Mouse (Mus musculus) liver, embryonic 11.5 days (tissue): ENCODE measurements around the gene Gm44965. TPM values are rescaled to one million over a fixed set of nuclear protein-coding genes. Genes with fewer than 3 reads are reported as not detected.
A peak's percentile ranks its signal among the peaks of the same experiment; 100 is the strongest.

Experiments used
- ATAC-seq: fragments of 200-750 bp; cut with Nextera tagmentation; replicated peaks from 2 replicates; pipeline ENCODE4 v1.8.0; 2017; ENCODE audit warnings: moderate number of reproducible peaks, mild to moderate bottlenecking, moderate TSS enrichment, moderate library complexity; ENCODE audit not compliant: low FRiP score
- DNase-seq: peaks from one replicate; pipeline ENCODE4 v3.0.0-alpha.2; 2017; ENCODE audit warnings: low spot score
- H3K27ac ChIP-seq: fragments of 300-500 bp; sonication (generic); 2 replicates; pipeline ENCODE4 v1.5.1; 2014; ENCODE audit warnings: mild to moderate bottlenecking, low read depth, low read length, control low read depth
- H3K27me3 ChIP-seq: fragments of 300-500 bp; sonication (generic); replicated peaks from 2 replicates; pipeline ENCODE4 v1.6.1; 2014; ENCODE audit warnings: low read length, mixed read lengths; ENCODE audit not compliant: control insufficient read depth, insufficient read depth
- H3K36me3 ChIP-seq: fragments of 300-500 bp; sonication (generic); 2 replicates; pipeline ENCODE4 v1.6.1; 2014; ENCODE audit warnings: mild to moderate bottlenecking, low read length, moderate library complexity, mixed read lengths; ENCODE audit not compliant: control insufficient read depth, insufficient read depth
- H3K4me1 ChIP-seq: fragments of 300-500 bp; sonication (generic); replicated peaks from 2 replicates; pipeline ENCODE4 v1.6.1; 2014; ENCODE audit warnings: low read length, mixed read lengths; ENCODE audit not compliant: control insufficient read depth, insufficient read depth
- H3K4me2 ChIP-seq: fragments of 300-500 bp; sonication (generic); 2 replicates; pipeline ENCODE4 v1.6.1; 2014; ENCODE audit warnings: mild to moderate bottlenecking, control low read depth, moderate library complexity
- H3K4me3 ChIP-seq: fragments of 300-500 bp; sonication (generic); 2 replicates; pipeline ENCODE4 v1.5.1; 2014; ENCODE audit warnings: low read depth, low read length, control low read depth
- H3K9ac ChIP-seq: fragments of 300-500 bp; sonication (generic); 2 replicates; pipeline ENCODE4 v1.6.1; 2014; ENCODE audit warnings: low read depth, low read length, control low read depth
- H3K9me3 ChIP-seq: fragments of 300-500 bp; sonication (generic); 2 replicates; pipeline ENCODE4 v1.6.1; 2016; ENCODE audit warnings: low read length, inconsistent platforms, mixed read lengths; ENCODE audit not compliant: control insufficient read depth
- WGBS: fragments of 180-500 bp; shearing (Covaris S2); extraction: QIAGEN DNeasy Blood & Tissue Kit; methylation state at CpG from one replicate; pipeline ENCODE4 v1.1.7; 2014; 5-methylcytosine and 5-hydroxymethylcytosine counted together
- polyA plus RNA-seq: library from polyadenylated mRNA; unstranded; fragments of >200 nt; fragmentation: Nextera tagmentation; extraction: Ambion mirVana; gene quantifications from 2 replicates; pipeline ENCODE4 v1.2.1, GENCODE M21; 2014

Gene Gm44965
- polyA plus RNA-seq, 1 experiment from 2014 or later = not detected

GRCm38 (mm10) chr6:48555104-48555890 is 38.4 kb upstream of the Gm44965 start:
- ATAC-seq (peak; percentile 64), DNase-seq (peak; percentile 40)
- peak overlapping the region; percentile 68; the same call in 1 of the 2 replicates for H3K27ac ChIP-seq
- peak overlapping the region; percentile 64 for H3K9ac ChIP-seq
- H3K4me3 ChIP-seq = peak overlapping the region; percentile 43
- H3K36me3 ChIP-seq = no peaks in the 10 kb centered on the region
- H3K9me3 ChIP-seq = no peaks in the 10 kb centered on the region
- no peaks in the 10 kb centered on the region for H3K27me3 ChIP-seq
- H3K4me1 ChIP-seq = peaks cover 2% of the 10 kb centered on the region; the same call in 1 of the 2 replicates
- 40% methylated on average over 13 of the region's 14 CpGs for WGBS
- H3K4me2 ChIP-seq = peak overlapping the region; percentile 74

GRCm38 (mm10) chr6:48555956-48556355 is 37.8 kb upstream of the Gm44965 start:
- H3K9me3 ChIP-seq = no peaks in the 10 kb centered on the region
- no peak overlapping the region for H3K9ac ChIP-seq
- H3K27ac ChIP-seq = no peak overlapping the region
- peak overlapping the region; percentile 74; the same call in 1 of the 2 replicates for H3K4me2 ChIP-seq
- DNase-seq (no peak), ATAC-seq (no peak)
- peaks cover 2% of the 10 kb centered on the region; the same call in 1 of the 2 replicates for H3K4me1 ChIP-seq
- H3K4me3 ChIP-seq = no peak overlapping the region
- no peaks in the 10 kb centered on the region for H3K27me3 ChIP-seq
- 94% methylated on average over 3 of the region's 3 CpGs for WGBS
- no peaks in the 10 kb centered on the region for H3K36me3 ChIP-seq

- no peaks in the 10 kb centered on the region for H3K27me3 ChIP-seq
- ATAC-seq (no peak), DNase-seq (no peak)
- no peak overlapping the region for H3K27ac ChIP-seq
- no peak overlapping the region for H3K4me3 ChIP-seq
- 0 out of 2 replicates have a peak, but pooled peaks cover 4% of the 10 kb centered on the region for H3K36me3 ChIP-seq
- H3K4me2 ChIP-seq = no peak overlapping the region
- H3K9ac ChIP-seq = no peak overlapping the region
- H3K4me1 ChIP-seq = no peaks in the 10 kb centered on the region
- WGBS = 83% methylated on average over 4 of the region's 4 CpGs
- no peaks in the 10 kb centered on the region for H3K9me3 ChIP-seq
Measured at GRCm38 (mm10) chr6:48565693-48566310, 27.9 kb upstream of the Gm44965 start.

GRCm38 (mm10) chr6:48566312-48566711 is 27.4 kb upstream of the Gm44965 start:
- Histone ChIP-seq H3K4me3 (no peak overlapping the region), H3K4me2 (no peak overlapping the region), H3K9me3 (no peaks in the 10 kb centered on the region), H3K9ac (no peak overlapping the region), H3K36me3 (0 out of 2 replicates have a peak, but pooled peaks cover 4% of the 10 kb centered on the region), H3K4me1 (no peaks in the 10 kb centered on the region), H3K27me3 (no peaks in the 10 kb centered on the region), H3K27ac (no peak overlapping the region)
- ATAC-seq (no peak), DNase-seq (no peak)
- WGBS = 79% methylated on average over 5 of the region's 5 CpGs

- no peaks in the 10 kb centered on the region for H3K27me3 ChIP-seq
- no peak overlapping the region for H3K9ac ChIP-seq
- H3K27ac ChIP-seq = no peak overlapping the region
- DNase-seq (no peak), ATAC-seq (no peak)
- no peak overlapping the region for H3K4me3 ChIP-seq
- H3K9me3 ChIP-seq = no peaks in the 10 kb centered on the region
- H3K4me2 ChIP-seq = no peak overlapping the region
- H3K4me1 ChIP-seq = peaks cover 4% of the 10 kb centered on the region
- H3K36me3 ChIP-seq = 0 out of 2 replicates have a peak, but pooled peaks cover 4% of the 10 kb centered on the region
- whole genome bisulfite sequencing = 85% methylated on average over 21 of the region's 21 CpGs
Measured at GRCm38 (mm10) chr6:48568036-48568984, 25.4 kb upstream of the Gm44965 start.

- 80% methylated on average over 8 of the region's 8 CpGs for WGBS
- Histone ChIP-seq H3K4me3 (no peak overlapping the region), H3K4me2 (no peak overlapping the region), H3K4me1 (peaks cover 4% of the 10 kb centered on the region), H3K36me3 (0 out of 2 replicates have a peak, but pooled peaks cover 4% of the 10 kb centered on the region), H3K27ac (no peak overlapping the region), H3K27me3 (no peaks in the 10 kb centered on the region), H3K9me3 (no peaks in the 10 kb centered on the region), H3K9ac (no peak overlapping the region)
- ATAC-seq = no peak
- no peak for DNase-seq
Measured at GRCm38 (mm10) chr6:48569065-48569807, 24.5 kb upstream of the Gm44965 start.

GRCm38 (mm10) chr6:48572014-48572413 is 21.7 kb upstream of the Gm44965 start:
- H3K4me1 ChIP-seq = peaks cover 4% of the 10 kb centered on the region
- WGBS = 87% methylated on average over 5 of the region's 5 CpGs
- no peak for DNase-seq

More at GRCm38 (mm10) chr6:48572014-48572413, 21.7 kb upstream of the Gm44965 start:
- no peak overlapping the region for H3K27ac ChIP-seq
- H3K4me3 ChIP-seq = no peak overlapping the region
- H3K4me2 ChIP-seq = no peak overlapping the region
- no peak overlapping the region for H3K9ac ChIP-seq
- H3K36me3 ChIP-seq = no peaks in the 10 kb centered on the region
- no peak for ATAC-seq
- H3K27me3 ChIP-seq = no peaks in the 10 kb centered on the region
- no peaks in the 10 kb centered on the region for H3K9me3 ChIP-seq
